Mouse (Mus musculus) T-helper 1 cell (primary cell): Measurements from ENCODE around the gene Cd3g.
"Not testable (repeated sequence)": the region's sequence is repeated elsewhere in the genome, so short reads cannot be mapped to it uniquely, and the experiment has no call there.

Source experiments
- in situ Hi-C: fragments of 300-600 bp; cut with MboI, MseI; formaldehyde crosslinking; loops from one replicate; pipeline ENCODE4 v1.15.1; 2025; ENCODE audit warnings: high pct_unique_total_duplicates

The Cd3g gene

GRCm38 (mm10) chr9:44986242-44986781, 6.1 kb upstream of the Cd3g start:
- in situ Hi-C loops: no loop called here

DNA sequence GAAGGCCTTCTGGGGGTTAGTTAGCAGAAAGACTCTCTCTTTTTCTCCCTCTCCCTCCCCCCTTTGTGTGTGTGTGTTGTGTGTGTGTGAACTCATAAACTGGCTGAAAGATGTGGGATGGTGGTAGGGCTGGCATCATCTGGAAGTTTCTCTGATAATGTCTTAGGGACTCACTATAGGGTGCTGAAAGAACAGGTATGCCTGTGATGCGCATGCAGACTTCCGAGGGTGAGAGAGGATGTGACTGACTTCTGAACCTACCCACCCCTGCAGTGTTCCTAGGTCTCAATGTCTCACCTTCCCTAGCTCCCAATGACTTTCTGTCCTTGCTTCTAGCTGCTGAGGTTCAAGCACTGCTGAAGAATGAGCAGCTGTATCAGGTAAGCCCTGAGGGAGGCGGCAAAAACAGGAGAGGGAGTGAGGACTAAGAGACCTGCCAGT, 5.5 kb upstream of the Cd3g start:
- in situ Hi-C loops: no loop called here

DNA sequence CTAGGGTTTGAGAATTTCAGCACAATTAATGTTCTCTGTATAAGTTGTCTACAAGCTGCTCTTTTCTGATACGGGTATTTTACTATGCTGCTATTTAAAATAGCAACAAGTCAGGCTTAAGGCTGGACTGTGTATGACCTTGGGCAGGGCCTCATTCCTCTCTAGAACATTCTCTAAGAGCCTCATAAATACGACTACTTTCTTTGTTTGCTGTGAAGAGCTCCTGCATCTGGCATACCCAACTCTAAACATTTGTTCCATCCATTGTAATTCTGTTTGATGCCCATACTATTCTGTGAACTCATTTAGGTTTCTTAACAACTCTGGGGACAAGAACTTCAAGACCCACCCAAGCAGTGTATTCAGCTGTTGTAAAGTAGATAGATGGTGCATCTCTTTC, 2.8 kb upstream of the Cd3g start:
- in situ Hi-C loops: no loop called here

DNA sequence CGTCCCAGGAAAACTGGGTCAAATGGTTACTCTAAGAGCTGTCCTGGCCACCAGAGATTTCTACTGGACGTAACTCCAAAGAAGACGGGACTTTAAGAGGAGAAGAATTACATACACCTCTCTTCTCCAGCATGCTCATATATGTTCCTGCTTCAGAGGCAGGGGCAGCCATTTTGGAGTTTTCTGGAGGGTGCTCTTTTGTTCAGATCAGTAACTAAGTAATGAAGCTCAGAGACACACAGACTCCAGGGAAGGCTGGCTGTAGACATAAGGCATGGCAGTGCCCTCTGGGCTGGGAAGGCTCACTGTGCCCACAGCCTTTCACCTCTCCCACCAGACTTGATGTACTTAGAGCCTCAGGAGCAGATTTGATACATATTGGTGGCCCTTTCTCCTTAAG, 2.3 kb upstream of the Cd3g start:
- in situ Hi-C loops: no loop called here

- in situ Hi-C loops: no loop called here
Observed at GRCm38 (mm10) chr9:44982081-44982480, 1.9 kb upstream of the Cd3g start.

GRCm38 (mm10) chr9:44981676-44982075, 1.4 kb upstream of the Cd3g start, which contains the start of gene Cd3d:
TSS of gene Cd3d (plus strand) at chr9:44981786.
- in situ Hi-C loops: no loop called here

- in situ Hi-C loops: no loop called here
Observed at GRCm38 (mm10) chr9:44981104-44981503, 873 bp upstream of the Cd3g start.

- in situ Hi-C loops: loop anchor here (5.0 kb wide), 1 partner anchor 32 kb away; no protein-coding TSS in a partner anchor
Observed at GRCm38 (mm10) chr9:44979806-44980205, 425 bp downstream of the Cd3g start.

GRCm38 (mm10) chr9:44977813-44978212, 2.4 kb downstream of the Cd3g start:
- in situ Hi-C loops: loop anchor here (5.0 kb wide), 1 partner anchor 34 kb away; no protein-coding TSS in a partner anchor

DNA sequence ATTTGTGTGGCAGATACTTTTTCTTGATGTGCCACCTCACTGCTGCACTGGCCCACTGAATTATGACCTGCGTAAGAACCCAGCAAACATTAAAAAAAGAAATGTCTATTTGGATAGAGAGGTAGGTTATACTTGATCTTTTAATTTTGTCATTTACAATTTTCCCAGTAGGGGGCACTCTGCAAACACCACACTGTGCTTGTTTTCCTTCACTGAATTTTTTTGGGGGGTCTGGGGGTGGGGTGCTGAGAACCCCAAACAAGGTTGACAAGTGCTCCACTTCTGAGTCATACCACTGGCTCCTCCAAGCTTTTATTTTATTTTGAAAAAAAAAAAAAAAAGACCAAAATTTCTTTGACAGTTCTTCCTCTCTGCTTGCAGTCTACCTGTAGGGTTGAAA, 10.8 kb downstream of the Cd3g start:
- in situ Hi-C loops: no loop called here

DNA sequence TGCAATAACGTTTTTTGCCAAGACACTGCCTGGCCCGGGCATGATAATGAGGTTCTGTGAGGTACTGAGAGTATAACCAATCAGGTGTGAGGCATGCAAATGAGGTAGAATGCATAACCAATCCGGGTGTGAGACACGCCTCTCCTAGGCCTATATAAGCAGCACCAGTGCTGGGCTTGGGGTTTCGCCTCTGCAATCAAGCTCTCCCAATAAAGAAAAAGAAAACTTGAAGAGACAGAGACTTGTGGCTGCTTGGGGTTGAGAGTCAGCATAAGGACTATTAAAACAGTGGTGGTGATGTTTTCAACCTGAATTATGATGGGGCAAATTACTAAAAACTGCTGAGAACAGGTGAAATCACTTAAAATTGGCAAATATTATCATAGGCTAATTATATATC, 12.5 kb downstream of the Cd3g start:
- in situ Hi-C loops: not testable (repeated sequence)

DNA sequence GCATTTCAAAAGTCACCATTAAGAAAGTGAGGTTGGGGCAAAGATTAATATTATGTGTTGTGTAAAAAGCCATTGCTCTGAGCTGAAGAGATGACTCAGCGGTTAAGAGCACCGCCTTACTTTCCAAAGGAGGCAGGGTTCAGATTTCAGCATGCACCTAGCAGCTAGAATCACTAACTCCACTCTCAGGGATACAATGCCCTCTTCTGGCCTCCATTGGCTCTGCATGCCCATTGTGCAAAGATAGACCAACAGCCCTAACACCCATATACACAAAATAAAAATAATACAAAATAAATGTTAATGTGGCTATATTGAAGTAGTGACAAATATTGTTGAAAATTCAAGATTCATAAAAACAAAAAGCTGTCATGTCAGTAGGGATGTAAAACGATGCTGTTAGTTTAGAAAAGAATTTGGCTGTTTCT, 13.4 kb downstream of the Cd3g start:
- in situ Hi-C loops: no loop called here

- in situ Hi-C loops: no loop called here
Observed at GRCm38 (mm10) chr9:44965833-44966466, 14.3 kb downstream of the Cd3g start.

DNA sequence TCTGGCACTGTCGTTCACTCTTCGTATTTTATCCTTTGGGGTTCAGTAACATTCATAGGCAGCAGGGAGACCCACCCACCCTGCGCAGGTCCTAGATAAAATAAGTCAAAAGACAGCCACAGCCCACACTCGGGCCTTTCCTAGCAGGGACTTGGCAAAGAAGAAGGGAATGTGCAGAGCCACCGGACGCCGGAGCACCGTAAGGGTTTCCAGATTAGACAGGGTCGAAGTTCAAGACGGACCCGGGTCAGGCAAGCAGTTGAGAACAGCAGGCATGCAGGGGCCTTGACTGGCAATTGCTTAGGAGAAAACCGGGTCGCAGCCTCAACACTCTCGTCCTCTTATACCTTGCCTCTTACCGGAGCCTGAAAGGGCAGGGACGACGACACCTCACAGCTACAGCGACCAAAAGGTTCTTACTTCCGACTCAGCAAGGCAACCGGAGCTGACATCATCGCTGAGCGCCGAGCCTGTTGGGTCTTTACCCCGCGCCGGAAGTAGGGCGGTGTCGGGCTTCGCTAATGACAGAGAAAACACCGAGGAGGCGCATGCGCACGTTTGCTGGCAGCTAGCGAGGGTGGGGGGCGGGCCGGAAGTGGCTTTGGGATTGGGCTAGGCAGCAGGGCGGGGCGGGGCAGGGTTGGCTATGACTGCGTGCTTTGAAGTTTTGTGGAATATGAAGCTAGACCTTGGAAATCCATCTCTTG, 15.0 kb downstream of the Cd3g start, which contains the start of gene Ube4a:
TSS of gene Ube4a (minus strand) at position 475 of the 707 bp plus-strand sequence.
- in situ Hi-C loops: no loop called here

DNA sequence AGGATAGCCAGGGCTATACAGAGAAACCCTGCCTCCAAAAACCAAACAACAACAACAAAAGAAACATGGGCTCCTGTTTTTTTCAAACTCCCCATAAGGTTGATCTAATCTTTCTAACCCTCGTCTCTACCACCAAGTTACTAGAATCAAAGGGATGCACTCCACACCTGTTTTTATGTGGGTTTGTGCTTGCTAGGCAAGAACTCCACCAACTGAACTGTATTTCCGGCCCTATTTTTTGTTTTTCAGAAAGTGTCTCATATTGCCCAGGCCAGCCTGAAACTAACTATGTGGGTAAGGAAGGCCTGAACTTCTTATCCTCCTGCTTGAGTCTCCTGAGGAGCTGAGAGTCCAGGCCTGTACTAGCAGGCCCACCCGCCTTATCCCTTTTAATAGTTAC, 25.8 kb downstream of the Cd3g start:
- in situ Hi-C loops: no loop called here

DNA sequence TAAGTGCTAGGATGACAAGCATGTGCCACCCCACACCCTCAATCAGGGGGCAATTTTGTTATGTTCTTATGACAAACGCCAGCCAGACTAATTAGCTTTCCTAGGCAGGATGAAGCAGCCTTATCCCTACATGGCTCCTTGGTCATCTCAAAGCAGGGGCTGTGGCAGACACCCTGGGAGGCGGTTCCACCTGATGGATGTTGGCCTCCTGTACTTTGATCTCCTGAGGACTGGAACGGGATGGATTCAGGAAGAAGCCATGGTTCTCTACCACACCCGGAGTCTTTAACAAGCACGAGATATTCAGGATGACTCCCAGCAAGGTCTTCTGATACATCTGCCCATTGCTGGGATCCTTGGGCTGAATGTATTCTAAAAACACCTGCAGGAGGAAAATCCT, 32.4 kb downstream of the Cd3g start:
- in situ Hi-C loops: no loop called here

GRCm38 (mm10) chr9:44946185-44946695, 34.0 kb downstream of the Cd3g start:
- in situ Hi-C loops: no loop called here

GRCm38 (mm10) chr9:44942421-44942820, 37.8 kb downstream of the Cd3g start:
- in situ Hi-C loops: no loop called here

DNA sequence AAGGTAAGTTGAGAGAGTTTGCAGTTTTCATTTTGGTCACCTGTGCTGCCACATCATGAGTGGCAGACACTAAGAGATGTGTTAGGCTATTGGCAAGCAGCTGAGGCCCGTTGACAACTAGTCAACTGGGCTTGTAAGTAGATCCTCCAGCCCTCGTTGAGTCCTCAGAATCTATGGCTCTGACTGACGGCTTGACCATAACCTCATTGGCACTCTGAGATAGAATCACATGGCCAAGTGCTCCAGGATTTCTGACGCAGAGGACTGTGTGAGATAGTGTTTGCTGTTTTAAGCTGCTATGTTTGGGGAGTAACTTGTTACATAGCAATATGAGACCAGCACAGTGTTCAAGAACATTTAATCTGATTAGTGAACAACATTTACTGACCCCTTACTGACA, 38.5 kb downstream of the Cd3g start:
- in situ Hi-C loops: no loop called here

DNA sequence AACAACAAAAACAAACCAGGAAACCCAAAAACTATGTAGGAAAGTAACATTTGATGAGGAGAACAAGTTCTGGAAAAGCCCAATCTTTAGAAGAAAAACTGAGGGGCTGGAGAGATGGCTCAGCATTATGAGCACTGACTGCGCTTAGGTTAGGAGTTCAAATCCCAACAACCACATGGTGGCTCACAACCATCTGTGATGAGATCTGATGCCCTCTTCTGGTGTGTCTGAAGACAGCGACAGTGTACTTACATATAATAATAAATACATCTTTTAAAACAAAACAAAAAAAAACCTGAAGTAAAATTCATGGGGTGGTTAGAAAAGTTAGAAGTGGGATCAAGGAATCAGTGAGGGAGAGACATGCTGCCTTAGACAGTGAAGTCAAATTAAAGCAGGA, 58.7 kb downstream of the Cd3g start:
- in situ Hi-C loops: no loop called here

DNA sequence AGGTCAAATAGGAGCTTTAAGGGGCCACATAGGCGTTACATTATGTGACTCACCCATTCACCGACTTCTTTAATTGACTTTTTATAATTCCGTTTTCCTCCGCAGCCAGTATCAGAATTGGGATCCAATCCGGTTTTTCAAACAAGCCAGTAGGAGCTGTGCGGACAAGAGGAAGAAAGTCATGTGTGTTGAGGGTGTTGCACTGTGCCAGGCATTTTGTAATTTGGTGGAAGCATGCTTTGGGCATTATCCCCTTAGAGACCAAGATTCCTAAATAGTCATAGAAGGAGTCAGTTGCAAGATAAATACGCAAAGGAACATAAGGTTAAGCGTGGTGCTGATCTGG, 59.1 kb downstream of the Cd3g start:
- in situ Hi-C loops: no loop called here

GRCm38 (mm10) chr9:44920374-44921122, 59.7 kb downstream of the Cd3g start, which contains the start of gene Atp5l:
TSS of gene Atp5l (minus strand) at chr9:44920742.
- in situ Hi-C loops: no loop called here
